Comparison of ENCODE assay signal across 20 mouse cellular contexts in genomic region chr14:100665361-100665955, GRCm38 (mm10).
DNase-seq lines count a peak whose midpoint lies in the region; ATAC-seq and TF ChIP-seq lines count a peak whose summit lies in the region.
"Had no signal": no experiment of that assay in that cellular context is flagged by ENCODE, and none has a peak within 500 bp of the region (broad histone marks: within the 10 kb centered on the region; RNA-seq: fewer than 3 reads in every experiment).

No protein-coding gene starts in this region.

- no peaks in the 10 kb centered on the region for H3K27me3 ChIP-seq in midbrain, embryonic 12.5 days
- H3K27me3 ChIP-seq in midbrain, postnatal 0 days (ENCODE audit: insufficient read depth, low read length): no peaks in the 10 kb centered on the region
- no peaks in the 10 kb centered on the region for H3K27me3 ChIP-seq in forebrain, embryonic 12.5 days
- no peaks in the 10 kb centered on the region for H3K27me3 ChIP-seq in hindbrain, postnatal 0 days (ENCODE audit: insufficient read depth, low read length)
- no peaks in the 10 kb centered on the region for H3K27me3 ChIP-seq in neural tube, embryonic 14.5 days (ENCODE audit: control insufficient read depth, insufficient read depth, low read length)
- H3K27me3 ChIP-seq: hindbrain, embryonic 15.5 days; limb, embryonic 13.5 days; lung, embryonic 15.5 days had no signal

- H3K9me3 ChIP-seq in midbrain, embryonic 12.5 days: no peaks in the 10 kb centered on the region
- no peaks in the 10 kb centered on the region for H3K9me3 ChIP-seq in midbrain, postnatal 0 days (ENCODE audit: low read length)
- H3K9me3 ChIP-seq in forebrain, embryonic 12.5 days: no peaks in the 10 kb centered on the region
- H3K9me3 ChIP-seq in hindbrain, postnatal 0 days (ENCODE audit: low read length): no peaks in the 10 kb centered on the region
- no peaks in the 10 kb centered on the region for H3K9me3 ChIP-seq in neural tube, embryonic 14.5 days (ENCODE audit: control insufficient read depth, low read length)
- H3K9me3 ChIP-seq: heart, embryonic 10.5 days; hindbrain, embryonic 15.5 days; limb, embryonic 13.5 days; lung, embryonic 15.5 days had no signal

- no peak for TF ChIP-seq CTCF in midbrain, postnatal 0 days (IDR thresholded peaks at IDR 0.05)
- no peak for TF ChIP-seq CTCF in hindbrain, postnatal 0 days (IDR thresholded peaks at IDR 0.05; ENCODE audit: low read depth)

- no peak overlapping the region for H3K9ac ChIP-seq in midbrain, embryonic 12.5 days (replicated peaks)
- no peak overlapping the region for H3K9ac ChIP-seq in midbrain, postnatal 0 days (replicated peaks; ENCODE audit: low read length, poor library complexity, severe bottlenecking)
- no peak overlapping the region for H3K9ac ChIP-seq in forebrain, embryonic 12.5 days
- no peak overlapping the region for H3K9ac ChIP-seq in hindbrain, postnatal 0 days (replicated peaks; ENCODE audit: low read length)
- H3K9ac ChIP-seq in neural tube, embryonic 14.5 days (replicated peaks; ENCODE audit: low read depth, low read length): no peak overlapping the region
- H3K9ac ChIP-seq: hindbrain, embryonic 15.5 days; limb, embryonic 13.5 days; liver, embryonic 14.5 days; lung, embryonic 15.5 days had no signal

- H3K4me3 ChIP-seq in midbrain, embryonic 12.5 days: no peak overlapping the region
- no peak overlapping the region for H3K4me3 ChIP-seq in midbrain, postnatal 0 days (ENCODE audit: low read depth, low read length)
- no peak overlapping the region for H3K4me3 ChIP-seq in forebrain, embryonic 12.5 days (replicated peaks)
- no peak overlapping the region for H3K4me3 ChIP-seq in hindbrain, postnatal 0 days (ENCODE audit: low read length)
- H3K4me3 ChIP-seq in neural tube, embryonic 14.5 days (ENCODE audit: low read depth, low read length): no peak overlapping the region
- H3K4me3 ChIP-seq: heart, embryonic 10.5 days; hindbrain, embryonic 15.5 days; limb, embryonic 13.5 days; lung, embryonic 15.5 days had no signal

- H3K27ac ChIP-seq in midbrain, embryonic 12.5 days (replicated peaks): 0 out of 2 replicates have a peak overlapping the region, but pooled peaks have one; percentile 30
- H3K27ac ChIP-seq in midbrain, postnatal 0 days (ENCODE audit: low read depth, low read length): no peak overlapping the region
- no peak overlapping the region for H3K27ac ChIP-seq in forebrain, embryonic 12.5 days
- no peak overlapping the region for H3K27ac ChIP-seq in hindbrain, postnatal 0 days
- no peak overlapping the region for H3K27ac ChIP-seq in neural tube, embryonic 14.5 days (ENCODE audit: low read depth, low read length)
- H3K27ac ChIP-seq: heart, embryonic 10.5 days; hindbrain, embryonic 15.5 days; kidney, postnatal 0 days; limb, embryonic 13.5 days; liver, embryonic 14.5 days; lung, embryonic 15.5 days; macrophage; stomach, postnatal 0 days had no signal

- ATAC-seq in midbrain, embryonic 12.5 days (ENCODE audit: low FRiP score, low read depth): peak; percentile 41; the same call in 1 of the 2 replicates
- no peak for ATAC-seq in midbrain, postnatal 0 days (ENCODE audit: low FRiP score)
- ATAC-seq in forebrain, embryonic 12.5 days (ENCODE audit: low FRiP score): peak; percentile 72; the same call in 1 of the 2 replicates
- ATAC-seq in hindbrain, postnatal 0 days: no peak
- ATAC-seq in neural tube, embryonic 14.5 days (ENCODE audit: low read depth): no peak

- H3K36me3 ChIP-seq in midbrain, embryonic 12.5 days: no peaks in the 10 kb centered on the region
- no peaks in the 10 kb centered on the region for H3K36me3 ChIP-seq in midbrain, postnatal 0 days (ENCODE audit: insufficient read depth, low read length)
- no peaks in the 10 kb centered on the region for H3K36me3 ChIP-seq in forebrain, embryonic 12.5 days (replicated peaks)
- no peaks in the 10 kb centered on the region for H3K36me3 ChIP-seq in hindbrain, postnatal 0 days (ENCODE audit: insufficient read depth, low read length)
- H3K36me3 ChIP-seq in neural tube, embryonic 14.5 days (ENCODE audit: control insufficient read depth, insufficient read depth, low read length): no peaks in the 10 kb centered on the region
- H3K36me3 ChIP-seq: heart, embryonic 10.5 days; hindbrain, embryonic 15.5 days; limb, embryonic 13.5 days; lung, embryonic 15.5 days had no signal

- H3K4me1 ChIP-seq in midbrain, embryonic 12.5 days: peaks cover 8% of the 10 kb centered on the region
- H3K4me1 ChIP-seq in midbrain, postnatal 0 days (ENCODE audit: insufficient read depth, low read length): no peaks in the 10 kb centered on the region
- H3K4me1 ChIP-seq in forebrain, embryonic 12.5 days: peaks cover 12% of the 10 kb centered on the region
- H3K4me1 ChIP-seq in hindbrain, postnatal 0 days (ENCODE audit: insufficient read depth, low read length): no peaks in the 10 kb centered on the region
- no peaks in the 10 kb centered on the region for H3K4me1 ChIP-seq in neural tube, embryonic 14.5 days (ENCODE audit: control insufficient read depth, insufficient read depth, low read length)
- H3K4me1 ChIP-seq: heart, embryonic 10.5 days; hindbrain, embryonic 15.5 days; limb, embryonic 13.5 days; lung, embryonic 15.5 days had no signal

- H3K4me2 ChIP-seq in midbrain, embryonic 12.5 days (replicated peaks): no peak overlapping the region
- no peak overlapping the region for H3K4me2 ChIP-seq in midbrain, postnatal 0 days (ENCODE audit: low read depth, low read length, poor library complexity, severe bottlenecking)
- peak overlapping the region; percentile 21; the same call in 1 of the 2 replicates for H3K4me2 ChIP-seq in forebrain, embryonic 12.5 days
- H3K4me2 ChIP-seq in hindbrain, postnatal 0 days (ENCODE audit: low read depth, low read length): no peak overlapping the region
- peak overlapping the region; percentile 3; the same call in 1 of the 2 replicates for H3K4me2 ChIP-seq in neural tube, embryonic 14.5 days (ENCODE audit: low read depth, low read length)
- H3K4me2 ChIP-seq: hindbrain, embryonic 15.5 days; limb, embryonic 13.5 days; lung, embryonic 15.5 days had no signal

- 29% methylated on average over 9 of the region's 9 CpGs for WGBS in midbrain, embryonic 12.5 days
- WGBS in midbrain, postnatal 0 days: 16% methylated on average over 9 of the region's 9 CpGs
- WGBS in forebrain, embryonic 12.5 days: 20% methylated on average over 9 of the region's 9 CpGs
- WGBS in hindbrain, postnatal 0 days: 26% methylated on average over 9 of the region's 9 CpGs
- WGBS in neural tube, embryonic 14.5 days: 20% methylated on average over 9 of the region's 9 CpGs

- no peak for DNase-seq in midbrain, postnatal 0 days (ENCODE audit: low spot score)
- peak; percentile 7 for DNase-seq in hindbrain, postnatal 0 days (ENCODE audit: low spot score)
- no peak for DNase-seq in adrenal gland, postnatal 10 days
- DNase-seq in testis, postnatal 10 days (ENCODE audit: low spot score): no peak
- DNase-seq: adrenal gland, adult 2 months; cerebellum, adult 11 months; cerebellum, postnatal 10 days; kidney, adult 11 months; layer of hippocampus, postnatal 36 days had no signal

Comparison
In these comparisons a context has a peak if more than half of its experiments do, and no peak if none do; other contexts are left out.
1. ATAC-seq: peak in midbrain, embryonic 12.5 days (single experiment) and forebrain, embryonic 12.5 days (single experiment); none in midbrain, postnatal 0 days (single experiment), hindbrain, postnatal 0 days (single experiment) and neural tube, embryonic 14.5 days (single experiment).
2. H3K4me2 ChIP-seq: peak in forebrain, embryonic 12.5 days (single experiment) and neural tube, embryonic 14.5 days (single experiment); none in midbrain, embryonic 12.5 days (single experiment), midbrain, postnatal 0 days (single experiment) and hindbrain, postnatal 0 days (single experiment).